Mouse (Mus musculus) limb, embryonic 14.5 days (tissue): ENCODE results near the gene Zfp663. TPM values are rescaled to one million over a fixed set of nuclear protein-coding genes. Genes with fewer than 3 reads are reported as not detected.

ENCODE experiments used
- ATAC-seq: fragments of 200-750 bp; cut with Nextera tagmentation; 2 replicates; pipeline ENCODE4 v1.8.0; 2017; ENCODE audit warnings: low read depth, moderate number of reproducible peaks, moderate TSS enrichment; ENCODE audit not compliant: low FRiP score
- DNase-seq: peaks from one replicate; pipeline ENCODE4 v3.0.0-alpha.2; 2015; ENCODE audit warnings: low spot score
- H3K27ac ChIP-seq: fragments of 300-500 bp; sonication (generic); replicated peaks from 2 replicates; pipeline ENCODE4 v1.5.1; 2014; ENCODE audit warnings: low read depth, mild to moderate bottlenecking, low read length, moderate library complexity, mixed read lengths
- H3K27me3 ChIP-seq: fragments of 300-500 bp; sonication (generic); 2 replicates; pipeline ENCODE4 v1.6.1; 2014; ENCODE audit warnings: low read length, mixed read lengths; ENCODE audit not compliant: control insufficient read depth, insufficient read depth
- H3K36me3 ChIP-seq: fragments of 300-500 bp; sonication (generic); 2 replicates; pipeline ENCODE4 v1.6.1; 2014; ENCODE audit warnings: mild to moderate bottlenecking, low read length, moderate library complexity, mixed read lengths; ENCODE audit not compliant: control insufficient read depth, insufficient read depth
- H3K4me1 ChIP-seq: fragments of 300-500 bp; sonication (generic); 2 replicates; pipeline ENCODE4 v1.6.1; 2014; ENCODE audit warnings: antibody characterized with exemption, low read length, mixed read lengths; ENCODE audit not compliant: control insufficient read depth, insufficient read depth
- H3K4me2 ChIP-seq: fragments of 300-500 bp; sonication (generic); replicated peaks from 2 replicates; pipeline ENCODE4 v1.6.1; 2014; ENCODE audit warnings: low read depth, mild to moderate bottlenecking, low read length, moderate library complexity; ENCODE audit not compliant: severe bottlenecking
- H3K4me3 ChIP-seq: fragments of 300-500 bp; sonication (generic); replicated peaks from 2 replicates; pipeline ENCODE4 v1.5.1; 2014; ENCODE audit warnings: low read length
- H3K9ac ChIP-seq: fragments of 300-500 bp; sonication (generic); 2 replicates; pipeline ENCODE4 v1.6.1; 2014; ENCODE audit warnings: mild to moderate bottlenecking, low read depth, low read length, moderate library complexity; ENCODE audit not compliant: severe bottlenecking
- H3K9me3 ChIP-seq: fragments of 300-500 bp; sonication (generic); 2 replicates; pipeline ENCODE4 v1.6.1; 2016; ENCODE audit warnings: low read length; ENCODE audit not compliant: control insufficient read depth
- POLR2A ChIP-seq: fragments of 200-500 bp; IDR thresholded peaks from 2 replicates; pipeline ENCODE4 v1.8.0; 2012; ENCODE audit warnings: inconsistent platforms, mild to moderate bottlenecking, moderate library complexity, borderline replicate concordance; ENCODE audit not compliant: insufficient read depth, insufficient read length; ENCODE audit errors: extremely low read depth
- WGBS: fragments of 180-500 bp; shearing (Covaris S2); extraction: QIAGEN DNeasy Blood & Tissue Kit; methylation state at CpG from one replicate; pipeline ENCODE4 v1.1.7; 2014; 5-methylcytosine and 5-hydroxymethylcytosine counted together
- polyA plus RNA-seq, 2 experiments: library from polyadenylated mRNA; depleted of rRNA in 1 of 2; stranded (reverse) in 1 of 2; unstranded in 1 of 2; fragments of >200 nt; fragmentation: Nextera tagmentation in 1 of 2; extraction: Ambion mirVana in 1 of 2; gene quantifications; 2 replicates each; pipeline versions ENCODE4 v1.2.1 to v1.2.3; 2012 to 2014

Gene Zfp663
- polyA plus RNA-seq, 2 experiments = 0.44 to 0.49 TPM

- Histone ChIP-seq H3K4me1 (peaks cover 22% of the 10 kb centered on the region), H3K4me3 (no peak overlapping the region), H3K4me2 (no peak overlapping the region), H3K36me3 (0 out of 2 replicates have a peak, but pooled peaks cover 4% of the 10 kb centered on the region), H3K9me3 (no peaks in the 10 kb centered on the region), H3K27me3 (no peaks in the 10 kb centered on the region), H3K9ac (peak overlapping the region; percentile 36; the same call in 1 of the 2 replicates), H3K27ac (no peak overlapping the region)
- DNase-seq = no peak
- no peak for TF ChIP-seq POLR2A
- no peak for ATAC-seq
- WGBS = 58% methylated on average over 5 of the region's 5 CpGs
Measured at GRCm38 (mm10) chr2:165323928-165324327, 44.6 kb downstream of the Zfp663 start.

GRCm38 (mm10) chr2:165323484-165323883, 45.0 kb downstream of the Zfp663 start:
- Histone ChIP-seq H3K4me2 (no peak overlapping the region), H3K4me3 (no peak overlapping the region), H3K4me1 (peaks cover 23% of the 10 kb centered on the region), H3K27me3 (no peaks in the 10 kb centered on the region), H3K36me3 (0 out of 2 replicates have a peak, but pooled peaks cover 4% of the 10 kb centered on the region), H3K9me3 (no peaks in the 10 kb centered on the region), H3K27ac (no peak overlapping the region), H3K9ac (0 out of 2 replicates have a peak overlapping the region, but pooled peaks have one; percentile 36)
- 71% methylated on average over 5 of the region's 5 CpGs for WGBS
- TF ChIP-seq POLR2A = no peak
- DNase-seq = no peak
- ATAC-seq = no peak

- Histone ChIP-seq H3K27me3 (no peaks in the 10 kb centered on the region), H3K27ac (no peak overlapping the region), H3K36me3 (0 out of 2 replicates have a peak, but pooled peaks cover 4% of the 10 kb centered on the region), H3K4me1 (peaks cover 33% of the 10 kb centered on the region), H3K9me3 (no peaks in the 10 kb centered on the region), H3K4me3 (no peak overlapping the region), H3K4me2 (no peak overlapping the region), H3K9ac (no peak overlapping the region)
- ATAC-seq (no peak), DNase-seq (no peak)
- TF ChIP-seq POLR2A = no peak
- 82% methylated on average over 22 of the region's 22 CpGs for WGBS
Measured at GRCm38 (mm10) chr2:165321981-165322735, 46.4 kb downstream of the Zfp663 start.

- Histone ChIP-seq H3K36me3 (0 out of 2 replicates have a peak, but pooled peaks cover 4% of the 10 kb centered on the region), H3K4me3 (no peak overlapping the region), H3K9ac (no peak overlapping the region), H3K27ac (no peak overlapping the region), H3K27me3 (no peaks in the 10 kb centered on the region), H3K4me2 (no peak overlapping the region), H3K4me1 (peaks cover 29% of the 10 kb centered on the region), H3K9me3 (no peaks in the 10 kb centered on the region)
- no peak for ATAC-seq
- no peak for TF ChIP-seq POLR2A
- no peak for DNase-seq
- WGBS = 70% methylated on average over 8 of the region's 8 CpGs
Measured at GRCm38 (mm10) chr2:165321381-165321888, 47.1 kb downstream of the Zfp663 start.

GRCm38 (mm10) chr2:165320531-165321150, 47.9 kb downstream of the Zfp663 start:
- Histone ChIP-seq H3K9ac (no peak overlapping the region), H3K4me1 (peaks cover 28% of the 10 kb centered on the region), H3K27ac (no peak overlapping the region)

More at GRCm38 (mm10) chr2:165320531-165321150, 47.9 kb downstream of the Zfp663 start:
- no peak for TF ChIP-seq POLR2A
- Histone ChIP-seq H3K4me2 (no peak overlapping the region), H3K9me3 (no peaks in the 10 kb centered on the region), H3K36me3 (peaks cover 9% of the 10 kb centered on the region), H3K4me3 (no peak overlapping the region), H3K27me3 (no peaks in the 10 kb centered on the region)
- 72% methylated on average over 12 of the region's 12 CpGs for WGBS
- DNase-seq (peak; percentile 28), ATAC-seq (no peak)
